Mouse (Mus musculus): ENCODE results near the gene Gramd1b. TPM values are rescaled to one million over a fixed set of nuclear protein-coding genes. Genes with fewer than 3 reads are reported as not detected.

Gramd1b gene
- total and polyA plus RNA-seq, 2 experiments from 2014 or later, result 3.2 to 17.4 TPM

DNA sequence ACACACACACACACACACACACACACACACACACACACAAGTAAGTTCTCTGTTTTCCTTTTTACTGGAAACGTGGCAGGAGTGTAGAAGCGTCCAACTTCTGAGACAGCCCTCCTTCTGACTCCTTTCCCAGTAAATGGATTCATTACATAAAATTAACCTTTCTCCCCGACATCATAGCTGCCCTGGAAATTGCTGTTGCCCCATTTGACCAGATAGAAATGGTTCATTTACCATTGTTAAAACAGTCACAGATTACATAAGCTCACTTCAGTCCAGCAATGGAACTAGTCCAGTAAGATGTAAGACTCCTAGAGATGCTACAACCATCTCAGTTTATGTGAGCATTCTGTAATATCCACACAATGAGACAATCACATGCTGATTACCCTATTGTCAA, 122.8 kb downstream of the Gramd1b start:
- no peaks in the 10 kb centered on the region for H3K27me3 ChIP-seq (ENCODE audit: control insufficient read depth, insufficient read depth, low read length)
- no peaks in the 10 kb centered on the region; the same call in 1 of the 2 replicates for H3K4me1 ChIP-seq (ENCODE audit: control insufficient read depth, insufficient read depth)
- no peak overlapping the region for H3K4me2 ChIP-seq (ENCODE audit: low read depth, low read length)
- DNase-seq (ENCODE audit: low spot score) (no peak), ATAC-seq (ENCODE audit: insufficient read depth, low read depth) (no peak)
- WGBS, result 72% methylated on average over 3 of the region's 3 CpGs
- H3K27ac ChIP-seq (ENCODE audit: low read depth), result no peak overlapping the region
- no peaks in the 10 kb centered on the region for H3K36me3 ChIP-seq (replicated peaks; ENCODE audit: control insufficient read depth, insufficient read depth, low read length)
- H3K9ac ChIP-seq (replicated peaks; ENCODE audit: low read depth, low read length), result no peak overlapping the region
- H3K9me3 ChIP-seq (replicated peaks; ENCODE audit: control insufficient read depth, low read length), result no peaks in the 10 kb centered on the region
- H3K4me3 ChIP-seq (ENCODE audit: low read depth, low read length), result no peak overlapping the region
- no peak for TF ChIP-seq EP300 (IDR thresholded peaks at IDR 0.05; ENCODE audit: low read depth)
- no peak for TF ChIP-seq CTCF (IDR thresholded peaks at IDR 0.05; ENCODE audit: low read depth)

DNA sequence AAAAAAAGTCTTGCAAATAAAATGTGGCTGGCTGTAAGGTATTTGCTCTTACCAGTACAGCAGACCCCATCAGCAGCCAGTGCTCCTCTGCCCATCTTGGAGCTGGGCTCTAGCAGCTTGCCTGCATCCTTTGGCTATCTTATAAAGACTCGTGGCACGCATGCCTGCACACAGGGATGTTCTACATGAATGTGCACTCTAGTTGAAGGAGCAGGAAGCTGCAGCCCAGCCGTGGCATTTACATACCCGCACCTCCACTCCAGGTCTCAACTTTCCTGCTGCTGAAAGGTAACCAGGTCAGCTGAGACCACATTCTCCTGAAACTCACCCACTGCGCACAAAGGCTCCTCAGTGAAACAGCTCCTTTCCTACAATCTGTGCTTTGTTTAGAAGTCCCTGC, 123.3 kb downstream of the Gramd1b start:
- no peak for ATAC-seq (ENCODE audit: insufficient read depth, low read depth)
- no peak overlapping the region for H3K4me2 ChIP-seq (ENCODE audit: low read depth, low read length)
- WGBS, result 63% methylated on average over 5 of the region's 5 CpGs

GRCm38 (mm10) chr9:40405804-40406203, 125.4 kb downstream of the Gramd1b start:
- WGBS, result 49% methylated on average over 6 of the region's 6 CpGs
- Histone ChIP-seq H3K9ac (replicated peaks; ENCODE audit: low read depth, low read length) (no peak overlapping the region), H3K27ac (ENCODE audit: low read depth) (no peak overlapping the region), H3K27me3 (ENCODE audit: control insufficient read depth, insufficient read depth, low read length) (no peaks in the 10 kb centered on the region), H3K4me1 (ENCODE audit: control insufficient read depth, insufficient read depth) (peaks cover 4% of the 10 kb centered on the region; the same call in 1 of the 2 replicates), H3K4me2 (ENCODE audit: low read depth, low read length) (no peak overlapping the region), H3K9me3 (replicated peaks; ENCODE audit: control insufficient read depth, low read length) (no peaks in the 10 kb centered on the region), H3K36me3 (replicated peaks; ENCODE audit: control insufficient read depth, insufficient read depth, low read length) (no peaks in the 10 kb centered on the region), H3K4me3 (ENCODE audit: low read depth, low read length) (no peak overlapping the region)
- no peak for TF ChIP-seq CTCF (IDR thresholded peaks at IDR 0.05; ENCODE audit: low read depth)
- no peak for TF ChIP-seq EP300 (IDR thresholded peaks at IDR 0.05; ENCODE audit: low read depth)
- no peak for DNase-seq (ENCODE audit: low spot score)
- ATAC-seq (ENCODE audit: insufficient read depth, low read depth), result no peak

More for the DNA sequence above, 123.3 kb downstream of the Gramd1b start:
- Histone ChIP-seq H3K4me3 (ENCODE audit: low read depth, low read length) (no peak overlapping the region), H3K9me3 (replicated peaks; ENCODE audit: control insufficient read depth, low read length) (no peaks in the 10 kb centered on the region), H3K9ac (replicated peaks; ENCODE audit: low read depth, low read length) (no peak overlapping the region), H3K27ac (ENCODE audit: low read depth) (no peak overlapping the region), H3K27me3 (ENCODE audit: control insufficient read depth, insufficient read depth, low read length) (no peaks in the 10 kb centered on the region), H3K36me3 (replicated peaks; ENCODE audit: control insufficient read depth, insufficient read depth, low read length) (no peaks in the 10 kb centered on the region), H3K4me1 (ENCODE audit: control insufficient read depth, insufficient read depth) (no peaks in the 10 kb centered on the region; the same call in 1 of the 2 replicates)
- TF ChIP-seq CTCF (IDR thresholded peaks at IDR 0.05; ENCODE audit: low read depth), result no peak
- no peak for TF ChIP-seq EP300 (IDR thresholded peaks at IDR 0.05; ENCODE audit: low read depth)
- no peak for DNase-seq (ENCODE audit: low spot score)

DNA sequence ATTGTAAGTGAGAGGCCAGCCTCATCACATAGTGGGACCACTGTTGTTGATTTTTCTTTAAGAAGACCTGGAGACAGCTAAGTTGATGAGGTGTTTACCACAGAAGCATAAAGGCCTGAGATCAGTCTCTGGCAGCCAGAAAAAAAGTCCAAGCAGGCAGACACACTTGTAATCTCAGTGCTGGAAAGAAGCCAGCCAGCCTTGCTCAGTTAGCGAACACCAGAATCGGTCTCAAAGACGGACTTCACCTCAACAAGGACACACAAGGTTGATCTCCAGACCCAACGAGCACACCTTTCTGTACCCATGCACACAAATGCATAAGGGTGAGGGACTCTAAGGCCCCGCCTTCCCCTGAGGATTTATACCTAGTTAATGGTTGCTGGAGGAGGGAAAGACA, 125.9 kb downstream of the Gramd1b start:
- 48% methylated on average over 5 of the region's 5 CpGs for WGBS

DNA sequence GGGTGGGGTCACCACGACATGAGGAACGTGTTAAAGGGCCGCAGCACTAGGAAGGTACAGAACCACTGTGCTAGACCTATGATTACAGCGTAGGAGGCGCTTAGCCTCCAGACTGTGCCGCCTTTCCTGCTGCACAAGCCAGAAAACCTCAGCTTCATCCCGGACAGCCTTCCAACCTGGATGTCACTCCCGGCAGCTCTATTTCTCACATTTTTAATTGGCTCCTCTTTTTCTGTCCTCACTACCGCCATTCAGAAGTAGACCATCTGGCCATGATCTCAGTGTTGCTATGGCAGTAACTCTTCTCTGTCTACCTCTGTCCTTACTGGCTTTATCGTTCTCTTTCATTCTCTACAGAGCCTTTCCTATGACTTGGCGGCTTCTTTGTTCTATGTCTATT, 126.5 kb downstream of the Gramd1b start:
- H3K9ac ChIP-seq (replicated peaks; ENCODE audit: low read depth, low read length), result no peak overlapping the region
- no peaks in the 10 kb centered on the region for H3K27me3 ChIP-seq (ENCODE audit: control insufficient read depth, insufficient read depth, low read length)
- no peak overlapping the region for H3K27ac ChIP-seq (ENCODE audit: low read depth)
- H3K36me3 ChIP-seq (replicated peaks; ENCODE audit: control insufficient read depth, insufficient read depth, low read length), result no peaks in the 10 kb centered on the region
- DNase-seq (ENCODE audit: low spot score), result no peak
- H3K9me3 ChIP-seq (replicated peaks; ENCODE audit: control insufficient read depth, low read length), result no peaks in the 10 kb centered on the region
- H3K4me1 ChIP-seq (ENCODE audit: control insufficient read depth, insufficient read depth), result peaks cover 4% of the 10 kb centered on the region; the same call in 1 of the 2 replicates
- H3K4me2 ChIP-seq (ENCODE audit: low read depth, low read length), result no peak overlapping the region
- TF ChIP-seq EP300 (IDR thresholded peaks at IDR 0.05; ENCODE audit: low read depth) (no peak), CTCF (IDR thresholded peaks at IDR 0.05; ENCODE audit: low read depth) (no peak)
- WGBS, result 84% methylated on average over 11 of the region's 11 CpGs
- ATAC-seq (ENCODE audit: insufficient read depth, low read depth), result no peak
- H3K4me3 ChIP-seq (ENCODE audit: low read depth, low read length), result no peak overlapping the region

More for the DNA sequence above, 125.9 kb downstream of the Gramd1b start:
- Histone ChIP-seq H3K4me1 (ENCODE audit: control insufficient read depth, insufficient read depth) (peaks cover 4% of the 10 kb centered on the region; the same call in 1 of the 2 replicates), H3K36me3 (replicated peaks; ENCODE audit: control insufficient read depth, insufficient read depth, low read length) (no peaks in the 10 kb centered on the region), H3K27me3 (ENCODE audit: control insufficient read depth, insufficient read depth, low read length) (no peaks in the 10 kb centered on the region), H3K9ac (replicated peaks; ENCODE audit: low read depth, low read length) (no peak overlapping the region), H3K4me2 (ENCODE audit: low read depth, low read length) (no peak overlapping the region), H3K27ac (ENCODE audit: low read depth) (no peak overlapping the region), H3K4me3 (ENCODE audit: low read depth, low read length) (no peak overlapping the region), H3K9me3 (replicated peaks; ENCODE audit: control insufficient read depth, low read length) (no peaks in the 10 kb centered on the region)
- no peak for TF ChIP-seq EP300 (IDR thresholded peaks at IDR 0.05; ENCODE audit: low read depth)
- no peak for TF ChIP-seq CTCF (IDR thresholded peaks at IDR 0.05; ENCODE audit: low read depth)
- ATAC-seq (ENCODE audit: insufficient read depth, low read depth), result no peak
- DNase-seq (ENCODE audit: low spot score), result no peak

GRCm38 (mm10) chr9:40403750-40404149, 127.4 kb downstream of the Gramd1b start:
- Histone ChIP-seq H3K9me3 (replicated peaks; ENCODE audit: control insufficient read depth, low read length) (no peaks in the 10 kb centered on the region), H3K4me3 (ENCODE audit: low read depth, low read length) (no peak overlapping the region), H3K4me1 (ENCODE audit: control insufficient read depth, insufficient read depth) (peaks cover 4% of the 10 kb centered on the region; the same call in 1 of the 2 replicates), H3K27me3 (ENCODE audit: control insufficient read depth, insufficient read depth, low read length) (no peaks in the 10 kb centered on the region), H3K36me3 (replicated peaks; ENCODE audit: control insufficient read depth, insufficient read depth, low read length) (no peaks in the 10 kb centered on the region), H3K4me2 (ENCODE audit: low read depth, low read length) (no peak overlapping the region), H3K27ac (ENCODE audit: low read depth) (no peak overlapping the region), H3K9ac (replicated peaks; ENCODE audit: low read depth, low read length) (no peak overlapping the region)
- no peak for DNase-seq (ENCODE audit: low spot score)
- ATAC-seq (ENCODE audit: insufficient read depth, low read depth), result no peak
- WGBS, result 78% methylated on average over 7 of the region's 7 CpGs
- TF ChIP-seq EP300 (IDR thresholded peaks at IDR 0.05; ENCODE audit: low read depth) (no peak), CTCF (IDR thresholded peaks at IDR 0.05; ENCODE audit: low read depth) (no peak)

Measured in heart, postnatal 0 days (tissue).